Mouse (Mus musculus): ENCODE results near the gene Rps6ka3. TPM values are rescaled to one million over a fixed set of nuclear protein-coding genes. Genes with fewer than 3 reads are reported as not detected.

Rps6ka3 gene
- polyA plus RNA-seq, 1 experiment from 2014 or later: 7.8 TPM

GRCm38 (mm10) chrX:159222474-159222873 lies 12.4 kb downstream of the Rps6ka3 start:
- ATAC-seq (replicated peaks; ENCODE audit: insufficient number of reproducible peaks, low FRiP score, low TSS enrichment, low read depth) (no peak), DNase-seq (ENCODE audit: low spot score) (no peak)
- no peaks in the 10 kb centered on the region for H3K4me1 ChIP-seq (ENCODE audit: control insufficient read depth, insufficient read depth, low read length)
- 69% methylated on average over 3 of the region's 3 CpGs for WGBS
- H3K36me3 ChIP-seq (replicated peaks; ENCODE audit: control insufficient read depth, insufficient read depth, low read depth, low read length): no peaks in the 10 kb centered on the region
- H3K4me3 ChIP-seq (ENCODE audit: low read depth, low read length): no peak overlapping the region
- no peak overlapping the region for H3K9ac ChIP-seq (replicated peaks; ENCODE audit: low read length)
- no peak overlapping the region for H3K27ac ChIP-seq (replicated peaks; ENCODE audit: low read depth, low read length)
- H3K27me3 ChIP-seq (ENCODE audit: control insufficient read depth, insufficient read depth, low read length): no peaks in the 10 kb centered on the region
- no peaks in the 10 kb centered on the region for H3K9me3 ChIP-seq (replicated peaks; ENCODE audit: control insufficient read depth, low read length)
- no peak overlapping the region for H3K4me2 ChIP-seq (ENCODE audit: low read depth, low read length)

- no peaks in the 10 kb centered on the region for H3K4me1 ChIP-seq (ENCODE audit: control insufficient read depth, insufficient read depth, low read length)
- no peak overlapping the region for H3K27ac ChIP-seq (replicated peaks; ENCODE audit: low read depth, low read length)
- DNase-seq (ENCODE audit: low spot score) (no peak), ATAC-seq (replicated peaks; ENCODE audit: insufficient number of reproducible peaks, low FRiP score, low TSS enrichment, low read depth) (no peak)
- H3K4me3 ChIP-seq (ENCODE audit: low read depth, low read length): no peak overlapping the region
- H3K9ac ChIP-seq (replicated peaks; ENCODE audit: low read length): no peak overlapping the region
- H3K36me3 ChIP-seq (replicated peaks; ENCODE audit: control insufficient read depth, insufficient read depth, low read depth, low read length): no peaks in the 10 kb centered on the region
- H3K4me2 ChIP-seq (ENCODE audit: low read depth, low read length): no peak overlapping the region
- no peaks in the 10 kb centered on the region for H3K27me3 ChIP-seq (ENCODE audit: control insufficient read depth, insufficient read depth, low read length)
- 12% methylated on average over 1 of the region's 1 CpGs for WGBS
- no peaks in the 10 kb centered on the region for H3K9me3 ChIP-seq (replicated peaks; ENCODE audit: control insufficient read depth, low read length)
These were observed 27.2 kb downstream of the Rps6ka3 start for GRCm38 (mm10) chrX:159237275-159237674.

GRCm38 (mm10) chrX:159254001-159254884 lies 44.1 kb downstream of the Rps6ka3 start:
- H3K4me3 ChIP-seq (ENCODE audit: low read depth, low read length): peak overlapping the region; percentile 33
- H3K9ac ChIP-seq (replicated peaks; ENCODE audit: low read length): peak overlapping the region; percentile 28; the same call in 1 of the 2 replicates
- peak overlapping the region; percentile 4; the same call in 1 of the 2 replicates for H3K27ac ChIP-seq (replicated peaks; ENCODE audit: low read depth, low read length)
- no peaks in the 10 kb centered on the region for H3K4me1 ChIP-seq (ENCODE audit: control insufficient read depth, insufficient read depth, low read length)
- DNase-seq (ENCODE audit: low spot score) (peak; percentile 48), ATAC-seq (replicated peaks; ENCODE audit: insufficient number of reproducible peaks, low FRiP score, low TSS enrichment, low read depth) (0 out of 2 replicates have a peak, but pooled peaks have one; percentile 29)
- no peaks in the 10 kb centered on the region for H3K9me3 ChIP-seq (replicated peaks; ENCODE audit: control insufficient read depth, low read length)
- no peaks in the 10 kb centered on the region for H3K27me3 ChIP-seq (ENCODE audit: control insufficient read depth, insufficient read depth, low read length)
- no peaks in the 10 kb centered on the region for H3K36me3 ChIP-seq (replicated peaks; ENCODE audit: control insufficient read depth, insufficient read depth, low read depth, low read length)
- peak overlapping the region; percentile 45 for H3K4me2 ChIP-seq (ENCODE audit: low read depth, low read length)
- 21% methylated on average over 27 of the region's 27 CpGs for WGBS

- Histone ChIP-seq H3K36me3 (replicated peaks; ENCODE audit: control insufficient read depth, insufficient read depth, low read depth, low read length) (no peaks in the 10 kb centered on the region), H3K4me3 (ENCODE audit: low read depth, low read length) (peak overlapping the region; percentile 60), H3K4me2 (ENCODE audit: low read depth, low read length) (peak overlapping the region; percentile 45), H3K9me3 (replicated peaks; ENCODE audit: control insufficient read depth, low read length) (no peaks in the 10 kb centered on the region), H3K4me1 (ENCODE audit: control insufficient read depth, insufficient read depth, low read length) (no peaks in the 10 kb centered on the region), H3K27me3 (ENCODE audit: control insufficient read depth, insufficient read depth, low read length) (no peaks in the 10 kb centered on the region), H3K9ac (replicated peaks; ENCODE audit: low read length) (peak overlapping the region; percentile 72), H3K27ac (replicated peaks; ENCODE audit: low read depth, low read length) (peak overlapping the region; percentile 81)
- peak; percentile 96 for ATAC-seq (replicated peaks; ENCODE audit: insufficient number of reproducible peaks, low FRiP score, low TSS enrichment, low read depth)
- 13% methylated on average over 40 of the region's 71 CpGs for WGBS
- peak; percentile 87 for DNase-seq (ENCODE audit: low spot score)
These were observed 45.2 kb downstream of the Rps6ka3 start for GRCm38 (mm10) chrX:159255123-159255978.

GRCm38 (mm10) chrX:159256040-159256852 lies 46.1 kb downstream of the Rps6ka3 start:
- DNase-seq (ENCODE audit: low spot score): peak; percentile 12
- Histone ChIP-seq H3K27me3 (ENCODE audit: control insufficient read depth, insufficient read depth, low read length) (no peaks in the 10 kb centered on the region), H3K9ac (replicated peaks; ENCODE audit: low read length) (peak overlapping the region; percentile 72), H3K9me3 (replicated peaks; ENCODE audit: control insufficient read depth, low read length) (no peaks in the 10 kb centered on the region), H3K4me1 (ENCODE audit: control insufficient read depth, insufficient read depth, low read length) (no peaks in the 10 kb centered on the region), H3K36me3 (replicated peaks; ENCODE audit: control insufficient read depth, insufficient read depth, low read depth, low read length) (no peaks in the 10 kb centered on the region), H3K27ac (replicated peaks; ENCODE audit: low read depth, low read length) (peak overlapping the region; percentile 81), H3K4me3 (ENCODE audit: low read depth, low read length) (peak overlapping the region; percentile 60), H3K4me2 (ENCODE audit: low read depth, low read length) (peak overlapping the region; percentile 44)
- 15% methylated on average over 35 of the region's 57 CpGs for WGBS
- ATAC-seq (replicated peaks; ENCODE audit: insufficient number of reproducible peaks, low FRiP score, low TSS enrichment, low read depth): peak; percentile 30

- no peak for ATAC-seq (replicated peaks; ENCODE audit: insufficient number of reproducible peaks, low FRiP score, low TSS enrichment, low read depth)
- Histone ChIP-seq H3K27ac (replicated peaks; ENCODE audit: low read depth, low read length) (no peak overlapping the region), H3K4me2 (ENCODE audit: low read depth, low read length) (peak overlapping the region; percentile 44)
These were observed 46.9 kb downstream of the Rps6ka3 start for GRCm38 (mm10) chrX:159256921-159257421.

GRCm38 (mm10) chrX:159264681-159265080 lies 54.6 kb downstream of the Rps6ka3 start:
- DNase-seq (ENCODE audit: low spot score): peak; percentile 7
- Histone ChIP-seq H3K4me3 (ENCODE audit: low read depth, low read length) (no peak overlapping the region), H3K27ac (replicated peaks; ENCODE audit: low read depth, low read length) (no peak overlapping the region), H3K9me3 (replicated peaks; ENCODE audit: control insufficient read depth, low read length) (no peaks in the 10 kb centered on the region), H3K27me3 (ENCODE audit: control insufficient read depth, insufficient read depth, low read length) (no peaks in the 10 kb centered on the region), H3K4me1 (ENCODE audit: control insufficient read depth, insufficient read depth, low read length) (no peaks in the 10 kb centered on the region), H3K36me3 (replicated peaks; ENCODE audit: control insufficient read depth, insufficient read depth, low read depth, low read length) (no peaks in the 10 kb centered on the region), H3K4me2 (ENCODE audit: low read depth, low read length) (no peak overlapping the region), H3K9ac (replicated peaks; ENCODE audit: low read length) (no peak overlapping the region)
- no peak for ATAC-seq (replicated peaks; ENCODE audit: insufficient number of reproducible peaks, low FRiP score, low TSS enrichment, low read depth)
- whole genome bisulfite sequencing: 35% methylated on average over 3 of the region's 3 CpGs

More at GRCm38 (mm10) chrX:159256921-159257421, 46.9 kb downstream of the Rps6ka3 start:
- DNase-seq (ENCODE audit: low spot score): peak; percentile 59
- WGBS: 21% methylated on average over 20 of the region's 20 CpGs
- Histone ChIP-seq H3K27me3 (ENCODE audit: control insufficient read depth, insufficient read depth, low read length) (no peaks in the 10 kb centered on the region), H3K9ac (replicated peaks; ENCODE audit: low read length) (peak overlapping the region; percentile 72), H3K4me3 (ENCODE audit: low read depth, low read length) (peak overlapping the region; percentile 60), H3K36me3 (replicated peaks; ENCODE audit: control insufficient read depth, insufficient read depth, low read depth, low read length) (no peaks in the 10 kb centered on the region), H3K4me1 (ENCODE audit: control insufficient read depth, insufficient read depth, low read length) (no peaks in the 10 kb centered on the region), H3K9me3 (replicated peaks; ENCODE audit: control insufficient read depth, low read length) (no peaks in the 10 kb centered on the region)

All from embryonic facial prominence, embryonic 11.5 days (tissue).